11 mouse cellular contexts compared by ENCODE assay signal in genomic region chr11:106313533-106313932, GRCm38 (mm10). TPM values are rescaled to one million over a fixed set of nuclear protein-coding genes. Genes with fewer than 3 reads are reported as not detected.
DNase-seq lines count a peak whose midpoint lies in the region; ATAC-seq lines count a peak whose summit lies in the region.
"Had no signal": no experiment of that assay in that cellular context is flagged by ENCODE, and none has a peak within 500 bp of the region (broad histone marks: within the 10 kb centered on the region; RNA-seq: fewer than 3 reads in every experiment).

No protein-coding gene starts in this region.

- H3K4me3 ChIP-seq in heart, embryonic 15.5 days: no peak overlapping the region
- no peak overlapping the region for H3K4me3 ChIP-seq in lung, embryonic 16.5 days (ENCODE audit: low read length)
- H3K4me3 ChIP-seq: embryonic facial prominence, embryonic 12.5 days had no signal

- H3K4me1 ChIP-seq in heart, embryonic 15.5 days (replicated peaks): peaks cover 2% of the 10 kb centered on the region; the same call in 1 of the 2 replicates
- no peaks in the 10 kb centered on the region for H3K4me1 ChIP-seq in lung, embryonic 16.5 days (replicated peaks; ENCODE audit: control insufficient read depth, insufficient read depth, low read length)

- H3K4me2 ChIP-seq in heart, embryonic 15.5 days: 0 out of 2 replicates have a peak overlapping the region, but pooled peaks have one; percentile 3
- H3K4me2 ChIP-seq in lung, embryonic 16.5 days (ENCODE audit: low read depth, low read length): peak overlapping the region; percentile 15
- H3K4me2 ChIP-seq: embryonic facial prominence, embryonic 12.5 days had no signal

- no peak overlapping the region for H3K9ac ChIP-seq in heart, embryonic 15.5 days
- H3K9ac ChIP-seq in lung, embryonic 16.5 days (ENCODE audit: low read length): no peak overlapping the region
- H3K9ac ChIP-seq: embryonic facial prominence, embryonic 12.5 days had no signal

- no peak for ATAC-seq in heart, embryonic 15.5 days (replicated peaks; ENCODE audit: insufficient number of reproducible peaks, insufficient read depth, low FRiP score, low read depth)
- ATAC-seq in lung, embryonic 16.5 days (ENCODE audit: low read depth): peak; percentile 88

- no peak for DNase-seq in heart, adult 8-10 months (ENCODE audit: low spot score)
- peak; percentile 77 for DNase-seq in A20 (ENCODE audit: low read depth, low spot score)
- DNase-seq in induced T-regulatory cell, adult 2 months (ENCODE audit: low read depth): peak; percentile 33
- no peak for DNase-seq in frontal cortex, postnatal 14 days (ENCODE audit: low spot score in 2 of 2)
- DNase-seq in adrenal gland, postnatal 25 days: no peak
- DNase-seq in right cerebral cortex, postnatal 4 days: no peak
- DNase-seq: heart, adult 18-20 months; kidney, postnatal 25 days had no signal

- no peaks in the 10 kb centered on the region for H3K9me3 ChIP-seq in heart, embryonic 15.5 days (replicated peaks)
- no peaks in the 10 kb centered on the region for H3K9me3 ChIP-seq in lung, embryonic 16.5 days (ENCODE audit: control insufficient read depth, low read length)
- H3K9me3 ChIP-seq: embryonic facial prominence, embryonic 12.5 days had no signal

- 63% methylated on average over 5 of the region's 5 CpGs for WGBS in heart, embryonic 15.5 days
- 46% methylated on average over 5 of the region's 5 CpGs for WGBS in lung, embryonic 16.5 days

- H3K36me3 ChIP-seq in heart, embryonic 15.5 days: no peaks in the 10 kb centered on the region
- no peaks in the 10 kb centered on the region for H3K36me3 ChIP-seq in lung, embryonic 16.5 days (ENCODE audit: control insufficient read depth, insufficient read depth, low read length)
- H3K36me3 ChIP-seq: embryonic facial prominence, embryonic 12.5 days had no signal

- H3K27me3 ChIP-seq in heart, embryonic 15.5 days: no peaks in the 10 kb centered on the region
- H3K27me3 ChIP-seq in lung, embryonic 16.5 days (ENCODE audit: control insufficient read depth, insufficient read depth, low read depth, low read length): no peaks in the 10 kb centered on the region
- H3K27me3 ChIP-seq: embryonic facial prominence, embryonic 12.5 days had no signal

- H3K27ac ChIP-seq in heart, embryonic 15.5 days: no peak overlapping the region
- no peak overlapping the region for H3K27ac ChIP-seq in lung, embryonic 16.5 days (ENCODE audit: low read length)

RNA-seq across cellular contexts. Expression of gene Cd79b, which starts 1.0 kb away (rescaled TPM):
- 1.0 and 2.8 TPM in 2 replicates for polyA plus RNA-seq in heart, embryonic 15.5 days (2015; fragmentation: Nextera tagmentation; extraction: Ambion mirVana)
- total RNA-seq in heart, adult 8-10 months (2022): 1 to 10 TPM in 2 of 4 experiments, under 1 TPM in 2; 0.52 to 2.3 (median 1.0) TPM
- polyA plus RNA-seq in lung, embryonic 16.5 days (2015; fragmentation: Nextera tagmentation; extraction: Ambion mirVana): 4.7 and 6.8 TPM in 2 replicates
- 1.0 and 1.4 TPM in 2 replicates for total RNA-seq in adrenal gland, postnatal 25 days (2021)

RNA-seq across cellular contexts. Expression of gene Gh, which starts 11.9 kb away (rescaled TPM):
- not detected in 2 replicates for polyA plus RNA-seq in heart, embryonic 15.5 days (2015; fragmentation: Nextera tagmentation; extraction: Ambion mirVana)
- not detected for total RNA-seq in heart, adult 8-10 months (2022)
- polyA plus RNA-seq in lung, embryonic 16.5 days (2015; fragmentation: Nextera tagmentation; extraction: Ambion mirVana): not detected in 2 replicates
- not detected in 2 replicates for total RNA-seq in adrenal gland, postnatal 25 days (2021)
- total RNA-seq: heart, adult 18-20 months had no signal
- polyA plus RNA-seq: embryonic facial prominence, embryonic 12.5 days had no signal

RNA-seq across cellular contexts. Expression of gene Tcam1, which starts 37.1 kb away (rescaled TPM):
- polyA plus RNA-seq in heart, embryonic 15.5 days (2015; fragmentation: Nextera tagmentation; extraction: Ambion mirVana): 0.34 TPM in 1 of 2 replicates, not detected in the other
- total RNA-seq in heart, adult 8-10 months (2022): under 1 TPM in 1 of 4 experiments, not detected in 3; 0.08 TPM
- polyA plus RNA-seq in lung, embryonic 16.5 days (2015; fragmentation: Nextera tagmentation; extraction: Ambion mirVana): 0.26 and 0.29 TPM in 2 replicates
- total RNA-seq in adrenal gland, postnatal 25 days (2021): 0.36 TPM in 1 of 2 replicates, not detected in the other
- total RNA-seq: heart, adult 18-20 months had no signal

RNA-seq across cellular contexts. Expression of gene Scn4a, which starts 39.6 kb away (rescaled TPM):
- polyA plus RNA-seq in heart, embryonic 15.5 days (2015; fragmentation: Nextera tagmentation; extraction: Ambion mirVana): 0.06 and 0.24 TPM in 2 replicates
- 10 to 100 TPM; 23.9 to 46.8 (median 31.4) TPM for total RNA-seq in heart, adult 8-10 months (2022)
- 0.03 and 0.06 TPM in 2 replicates for polyA plus RNA-seq in lung, embryonic 16.5 days (2015; fragmentation: Nextera tagmentation; extraction: Ambion mirVana)
- 0.03 TPM in 1 of 2 replicates, not detected in the other for total RNA-seq in adrenal gland, postnatal 25 days (2021)

RNA-seq across cellular contexts. Expression of gene Smarcd2, which starts 40.8 kb away (rescaled TPM):
- 18.2 and 35.7 TPM in 2 replicates for polyA plus RNA-seq in heart, embryonic 15.5 days (2015; fragmentation: Nextera tagmentation; extraction: Ambion mirVana)
- 10 to 100 TPM; 14.3 to 16.7 (median 15.5) TPM for total RNA-seq in heart, adult 8-10 months (2022)
- 69.3 and 71.4 TPM in 2 replicates for polyA plus RNA-seq in lung, embryonic 16.5 days (2015; fragmentation: Nextera tagmentation; extraction: Ambion mirVana)
- total RNA-seq in adrenal gland, postnatal 25 days (2021): 89.6 and 114 TPM in 2 replicates

Comparison
In these comparisons a context has a peak if more than half of its experiments do, and no peak if none do; other contexts are left out.
1. DNase-seq: peak in A20 (single experiment) and induced T-regulatory cell, adult 2 months (single experiment); none in heart, adult 8-10 months (single experiment), frontal cortex, postnatal 14 days (0 of 2), adrenal gland, postnatal 25 days (single experiment) and right cerebral cortex, postnatal 4 days (single experiment).